Mouse (Mus musculus): ENCODE data around the gene Sdsl. TPM values are rescaled to one million over a fixed set of nuclear protein-coding genes. Genes with fewer than 3 reads are reported as not detected.
A peak's percentile ranks its signal among the peaks of the same experiment; 100 is the strongest.

Gene Sdsl
- polyA plus RNA-seq, 1 experiment from 2014 or later: 10.5 TPM

GRCm38 (mm10) chr5:120431649-120432485 is 40.7 kb downstream of the Sdsl start, which contains the start of gene Lhx5:
Gene Lhx5, plus strand, starts transcription at chr5:120431699.
- H3K27me3 ChIP-seq (ENCODE audit: control insufficient read depth, insufficient read depth, low read length): peaks cover 97% of the 10 kb centered on the region
- H3K36me3 ChIP-seq (ENCODE audit: control insufficient read depth, insufficient read depth, low read length): no peaks in the 10 kb centered on the region
- H3K4me1 ChIP-seq (ENCODE audit: control insufficient read depth, insufficient read depth, low read length): peaks cover 9% of the 10 kb centered on the region; the same call in 1 of the 2 replicates
- H3K9ac ChIP-seq (ENCODE audit: low read depth, low read length): no peak within 1 kb of the TSS
- H3K4me3 ChIP-seq (ENCODE audit: low read length): peak within 1 kb of the TSS; percentile 10
- H3K27ac ChIP-seq (ENCODE audit: low read depth, low read length): no peak within 1 kb of the TSS
- no peak for ATAC-seq (ENCODE audit: low FRiP score, low TSS enrichment)
- no peak within 1 kb of the TSS for H3K4me2 ChIP-seq (replicated peaks; ENCODE audit: low read depth, low read length)
- no peaks in the 10 kb centered on the region for H3K9me3 ChIP-seq (ENCODE audit: control insufficient read depth, low read length)
- WGBS: under 1% methylated on average over 69 of the region's 69 CpGs

DNA sequence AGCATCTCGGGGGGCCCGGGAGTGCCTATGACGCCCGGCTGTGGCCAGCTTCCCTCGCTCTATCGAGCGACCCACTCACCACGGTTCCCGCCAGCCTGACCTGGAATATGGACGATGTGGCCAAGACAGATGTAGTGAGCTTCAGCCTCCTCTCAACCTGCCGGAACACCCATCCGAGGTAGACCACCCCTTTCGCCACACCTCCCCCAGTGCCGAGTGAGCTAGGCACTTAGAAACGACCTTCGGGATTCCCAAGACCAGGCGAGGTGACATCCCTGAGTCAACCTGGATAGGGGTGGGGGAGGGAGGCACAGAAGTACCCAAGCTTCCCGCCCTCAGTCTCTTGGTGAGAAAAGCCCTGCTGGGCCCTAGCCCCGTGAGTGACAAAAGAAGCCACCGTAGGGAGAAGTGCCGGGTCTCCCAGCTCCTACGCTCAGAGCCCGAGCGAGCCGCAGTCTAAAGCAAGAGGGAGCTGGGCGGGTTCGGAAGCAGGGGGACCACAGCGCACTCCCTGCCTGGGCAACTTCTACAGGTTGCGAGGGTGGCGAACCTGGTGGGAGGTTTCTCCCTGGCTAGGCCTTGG is 41.5 kb downstream of the Sdsl start:
- H3K4me2 ChIP-seq (replicated peaks; ENCODE audit: low read depth, low read length): no peak overlapping the region
- peaks cover 7% of the 10 kb centered on the region; the same call in 1 of the 2 replicates for H3K4me1 ChIP-seq (ENCODE audit: control insufficient read depth, insufficient read depth, low read length)
- H3K4me3 ChIP-seq (ENCODE audit: low read length): no peak overlapping the region
- no peak overlapping the region for H3K9ac ChIP-seq (ENCODE audit: low read depth, low read length)
- H3K9me3 ChIP-seq (ENCODE audit: control insufficient read depth, low read length): no peaks in the 10 kb centered on the region
- H3K27ac ChIP-seq (ENCODE audit: low read depth, low read length): no peak overlapping the region
- WGBS: under 1% methylated on average over 30 of the region's 30 CpGs
- no peaks in the 10 kb centered on the region for H3K36me3 ChIP-seq (ENCODE audit: control insufficient read depth, insufficient read depth, low read length)
- ATAC-seq (ENCODE audit: low FRiP score, low TSS enrichment): no peak
- H3K27me3 ChIP-seq (ENCODE audit: control insufficient read depth, insufficient read depth, low read length): peaks cover 97% of the 10 kb centered on the region

- no peaks in the 10 kb centered on the region for H3K9me3 ChIP-seq (ENCODE audit: control insufficient read depth, low read length)
- H3K4me1 ChIP-seq (ENCODE audit: control insufficient read depth, insufficient read depth, low read length): peaks cover 3% of the 10 kb centered on the region; the same call in 1 of the 2 replicates
- H3K9ac ChIP-seq (ENCODE audit: low read depth, low read length): no peak overlapping the region
- 6% methylated on average over 6 of the region's 6 CpGs for WGBS
- no peak overlapping the region for H3K27ac ChIP-seq (ENCODE audit: low read depth, low read length)
- ATAC-seq (ENCODE audit: low FRiP score, low TSS enrichment): no peak
- H3K36me3 ChIP-seq (ENCODE audit: control insufficient read depth, insufficient read depth, low read length): no peaks in the 10 kb centered on the region
- no peak overlapping the region for H3K4me2 ChIP-seq (replicated peaks; ENCODE audit: low read depth, low read length)
- peaks cover 94% of the 10 kb centered on the region for H3K27me3 ChIP-seq (ENCODE audit: control insufficient read depth, insufficient read depth, low read length)
- no peak overlapping the region for H3K4me3 ChIP-seq (ENCODE audit: low read length)
These were observed 42.9 kb downstream of the Sdsl start for GRCm38 (mm10) chr5:120429692-120430091.

DNA sequence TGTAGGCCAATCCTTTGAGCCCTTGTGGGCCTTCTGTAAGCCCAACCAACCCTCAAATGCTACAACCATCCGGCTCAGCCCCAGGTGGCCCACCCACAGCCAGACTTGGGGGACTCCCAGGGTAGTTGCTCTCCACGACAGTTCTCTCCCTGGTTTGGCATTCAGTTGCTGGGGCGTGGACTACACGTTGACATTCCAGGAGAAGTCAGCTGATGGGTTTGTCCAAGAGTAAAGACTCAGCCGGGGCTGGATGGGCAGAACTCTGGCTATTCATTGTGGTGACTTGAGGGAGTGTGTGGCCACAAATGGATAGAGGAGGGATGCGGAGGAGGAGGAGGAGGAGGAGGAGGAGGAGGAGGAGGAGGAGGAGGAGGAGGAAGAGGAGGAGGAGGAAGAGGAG is 43.6 kb downstream of the Sdsl start:
- H3K36me3 ChIP-seq (ENCODE audit: control insufficient read depth, insufficient read depth, low read length): no peaks in the 10 kb centered on the region
- no peak overlapping the region for H3K4me2 ChIP-seq (replicated peaks; ENCODE audit: low read depth, low read length)
- H3K9ac ChIP-seq (ENCODE audit: low read depth, low read length): no peak overlapping the region
- no peak overlapping the region for H3K4me3 ChIP-seq (ENCODE audit: low read length)
- 5% methylated on average over 5 of the region's 6 CpGs for WGBS
- peaks cover 94% of the 10 kb centered on the region for H3K27me3 ChIP-seq (ENCODE audit: control insufficient read depth, insufficient read depth, low read length)
- no peak overlapping the region for H3K27ac ChIP-seq (ENCODE audit: low read depth, low read length)
- peaks cover 3% of the 10 kb centered on the region; the same call in 1 of the 2 replicates for H3K4me1 ChIP-seq (ENCODE audit: control insufficient read depth, insufficient read depth, low read length)
- H3K9me3 ChIP-seq (ENCODE audit: control insufficient read depth, low read length): no peaks in the 10 kb centered on the region
- ATAC-seq (ENCODE audit: low FRiP score, low TSS enrichment): no peak

GRCm38 (mm10) chr5:120428189-120428838 is 44.3 kb downstream of the Sdsl start:
- 3% methylated on average over 21 of the region's 21 CpGs for WGBS
- Histone ChIP-seq H3K36me3 (ENCODE audit: control insufficient read depth, insufficient read depth, low read length) (no peaks in the 10 kb centered on the region), H3K9ac (ENCODE audit: low read depth, low read length) (no peak overlapping the region), H3K4me1 (ENCODE audit: control insufficient read depth, insufficient read depth, low read length) (peaks cover 3% of the 10 kb centered on the region; the same call in 1 of the 2 replicates), H3K4me2 (replicated peaks; ENCODE audit: low read depth, low read length) (no peak overlapping the region), H3K27me3 (ENCODE audit: control insufficient read depth, insufficient read depth, low read length) (peaks cover 94% of the 10 kb centered on the region), H3K27ac (ENCODE audit: low read depth, low read length) (no peak overlapping the region), H3K9me3 (ENCODE audit: control insufficient read depth, low read length) (no peaks in the 10 kb centered on the region), H3K4me3 (ENCODE audit: low read length) (no peak overlapping the region)
- ATAC-seq (ENCODE audit: low FRiP score, low TSS enrichment): no peak

DNA sequence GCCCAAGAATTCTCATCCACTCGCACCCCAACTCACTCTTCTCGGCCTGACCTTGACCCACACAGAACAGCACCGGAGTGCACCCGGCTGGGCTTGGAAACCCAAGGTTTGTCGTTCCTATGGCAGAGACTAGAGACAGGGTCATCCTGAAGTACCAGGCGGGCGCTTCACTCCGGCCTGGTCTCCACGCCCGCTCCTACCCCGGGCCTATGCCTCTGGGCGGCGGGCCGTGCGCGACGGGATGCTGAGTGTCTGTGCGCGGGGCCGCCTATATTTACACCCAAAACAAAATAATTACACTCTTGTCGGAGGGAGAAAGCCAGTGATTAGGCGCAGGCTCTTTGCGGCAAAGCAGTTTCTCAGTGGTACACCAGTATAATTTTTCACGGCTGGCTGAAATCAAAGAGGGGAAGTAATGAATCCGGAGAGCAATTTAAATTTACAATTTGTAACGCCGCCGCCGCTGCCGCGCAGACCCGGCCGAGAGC is 45.1 kb downstream of the Sdsl start:
- H3K4me2 ChIP-seq (replicated peaks; ENCODE audit: low read depth, low read length): no peak overlapping the region
- H3K27ac ChIP-seq (ENCODE audit: low read depth, low read length): no peak overlapping the region
- no peak overlapping the region for H3K9ac ChIP-seq (ENCODE audit: low read depth, low read length)
- no peak for ATAC-seq (ENCODE audit: low FRiP score, low TSS enrichment)
- peaks cover 94% of the 10 kb centered on the region for H3K27me3 ChIP-seq (ENCODE audit: control insufficient read depth, insufficient read depth, low read length)
- WGBS: under 1% methylated on average over 33 of the region's 33 CpGs
- H3K9me3 ChIP-seq (ENCODE audit: control insufficient read depth, low read length): no peaks in the 10 kb centered on the region
- H3K4me1 ChIP-seq (ENCODE audit: control insufficient read depth, insufficient read depth, low read length): peaks cover 3% of the 10 kb centered on the region; the same call in 1 of the 2 replicates
- no peaks in the 10 kb centered on the region for H3K36me3 ChIP-seq (ENCODE audit: control insufficient read depth, insufficient read depth, low read length)
- no peak overlapping the region for H3K4me3 ChIP-seq (ENCODE audit: low read length)

DNA sequence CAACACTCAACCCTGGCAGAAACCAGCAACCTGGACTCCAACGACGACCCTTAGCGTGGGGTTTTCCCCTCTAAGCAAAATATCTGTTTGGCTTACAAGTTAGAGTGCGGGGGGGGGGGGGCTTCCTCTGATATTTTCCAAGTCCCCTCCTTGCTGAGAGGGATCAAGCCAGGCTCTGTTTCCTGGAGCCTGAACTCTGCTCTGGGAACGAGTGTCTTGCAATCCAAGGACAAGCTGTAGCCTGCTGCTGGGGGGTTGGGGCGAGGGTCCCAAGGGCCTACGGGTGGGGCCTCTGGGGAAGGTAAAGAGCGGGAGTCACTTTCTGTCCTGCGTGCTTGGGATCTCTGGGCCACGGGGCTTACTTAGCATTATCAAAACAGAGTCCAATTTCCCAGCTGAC is 46.0 kb downstream of the Sdsl start:
- WGBS: under 1% methylated on average over 10 of the region's 10 CpGs
- H3K4me3 ChIP-seq (ENCODE audit: low read length): no peak overlapping the region
- H3K4me2 ChIP-seq (replicated peaks; ENCODE audit: low read depth, low read length): no peak overlapping the region
- H3K9ac ChIP-seq (ENCODE audit: low read depth, low read length): no peak overlapping the region
- no peak for ATAC-seq (ENCODE audit: low FRiP score, low TSS enrichment)
- H3K27ac ChIP-seq (ENCODE audit: low read depth, low read length): no peak overlapping the region
- H3K27me3 ChIP-seq (ENCODE audit: control insufficient read depth, insufficient read depth, low read length): peaks cover 93% of the 10 kb centered on the region
- H3K36me3 ChIP-seq (ENCODE audit: control insufficient read depth, insufficient read depth, low read length): no peaks in the 10 kb centered on the region
- no peaks in the 10 kb centered on the region for H3K4me1 ChIP-seq (ENCODE audit: control insufficient read depth, insufficient read depth, low read length)
- no peaks in the 10 kb centered on the region for H3K9me3 ChIP-seq (ENCODE audit: control insufficient read depth, low read length)

GRCm38 (mm10) chr5:120425711-120426110 is 46.9 kb downstream of the Sdsl start:
- no peak overlapping the region for H3K9ac ChIP-seq (ENCODE audit: low read depth, low read length)
- under 1% methylated on average over 14 of the region's 20 CpGs for WGBS
- H3K4me2 ChIP-seq (replicated peaks; ENCODE audit: low read depth, low read length): no peak overlapping the region
- H3K36me3 ChIP-seq (ENCODE audit: control insufficient read depth, insufficient read depth, low read length): no peaks in the 10 kb centered on the region
- no peak overlapping the region for H3K4me3 ChIP-seq (ENCODE audit: low read length)
- ATAC-seq (ENCODE audit: low FRiP score, low TSS enrichment): no peak
- no peaks in the 10 kb centered on the region for H3K9me3 ChIP-seq (ENCODE audit: control insufficient read depth, low read length)
- H3K27ac ChIP-seq (ENCODE audit: low read depth, low read length): no peak overlapping the region
- H3K27me3 ChIP-seq (ENCODE audit: control insufficient read depth, insufficient read depth, low read length): peaks cover 90% of the 10 kb centered on the region
- no peaks in the 10 kb centered on the region for H3K4me1 ChIP-seq (ENCODE audit: control insufficient read depth, insufficient read depth, low read length)

Data from kidney, embryonic 14.5 days (tissue).